Mouse (Mus musculus) small intestine, adult 2 months (tissue): ENCODE measurements at regions not wholly inside any gene's neighbourhood (a gene's known extent, or its start where the extent isn't known, plus 50 kb on each side); places are given as distances from the start of the nearest gene placed in this dataset.

Experiments
- H3K27ac ChIP-seq: fragments of 200-500 bp; 2 replicates; pipeline ENCODE4 v1.5.1; 2012; ENCODE audit warnings: low read depth, low read length, control low read depth, inconsistent platforms; ENCODE audit not compliant: insufficient read depth
- H3K27me3 ChIP-seq: fragments of 200-500 bp; 2 replicates; pipeline ENCODE4 v1.6.1; 2012; ENCODE audit warnings: mild to moderate bottlenecking, moderate library complexity, low read length, inconsistent platforms; ENCODE audit not compliant: control insufficient read depth, insufficient read depth
- H3K36me3 ChIP-seq: fragments of 200-500 bp; 2 replicates; pipeline ENCODE4 v1.6.1; 2012; ENCODE audit warnings: mild to moderate bottlenecking, low read length, control low read depth, inconsistent platforms; ENCODE audit not compliant: control insufficient read depth, insufficient read depth
- H3K4me1 ChIP-seq: fragments of 200-500 bp; 2 replicates; pipeline ENCODE4 v1.6.1; 2012; ENCODE audit warnings: low read length, inconsistent platforms, mixed read lengths; ENCODE audit not compliant: control insufficient read depth, insufficient read depth, insufficient read length
- H3K4me3 ChIP-seq: fragments of 200-500 bp; 2 replicates; pipeline ENCODE4 v1.5.1; 2012; ENCODE audit warnings: low read depth, mild to moderate bottlenecking, control low read depth, inconsistent platforms, low read length, moderate library complexity
- CTCF ChIP-seq: fragments of 200-500 bp; IDR thresholded peaks from 2 replicates; pipeline ENCODE4 v1.5.1; 2012; ENCODE audit warnings: low read depth, mild to moderate bottlenecking, control low read depth, inconsistent platforms, low read length, moderate library complexity, mixed read lengths; ENCODE audit not compliant: insufficient replicate concordance, insufficient read length; ENCODE audit errors: extremely low read depth
- POLR2A ChIP-seq: fragments of 200-500 bp; IDR thresholded peaks from 2 replicates; pipeline ENCODE4 v1.6.1; 2012; ENCODE audit warnings: low read depth, mild to moderate bottlenecking, control low read depth, inconsistent platforms, low read length, moderate library complexity
- WGBS: fragments of 180-500 bp; shearing (Covaris S2); methylation state at CpG from one replicate; pipeline ENCODE4 v1.1.7; 2018; 5-methylcytosine and 5-hydroxymethylcytosine counted together

GRCm38 (mm10) chr17:50407249-50407990 lies 101.8 kb upstream of the Plcl2 start:
- Histone ChIP-seq H3K27ac (no peak overlapping the region), H3K4me3 (no peak overlapping the region), H3K4me1 (no peaks in the 10 kb centered on the region), H3K36me3 (no peaks in the 10 kb centered on the region), H3K27me3 (no peaks in the 10 kb centered on the region)
- WGBS, result 81% methylated on average over 11 of the region's 11 CpGs
- no peak for TF ChIP-seq CTCF
- no peak for TF ChIP-seq POLR2A

DNA sequence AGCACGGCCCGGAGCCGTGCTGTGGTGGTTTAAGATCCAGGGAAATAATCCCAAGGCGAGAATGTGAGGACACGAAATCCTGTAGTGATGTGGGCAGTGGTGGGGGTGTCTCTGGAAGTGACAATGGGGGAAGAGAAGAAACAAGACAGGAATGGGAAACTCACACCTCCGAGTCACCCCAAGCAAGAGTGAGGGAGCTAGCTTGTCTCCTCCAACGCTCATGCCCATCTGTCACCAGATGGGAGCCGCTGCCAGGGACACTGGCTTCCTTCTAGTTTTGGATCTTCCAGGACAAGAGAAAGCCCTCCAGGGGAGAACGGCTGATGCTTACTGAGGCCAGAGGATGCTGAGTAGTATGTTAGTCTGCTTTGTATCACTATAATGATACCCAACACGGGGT lies 100.6 kb upstream of the Plcl2 start:
- no peaks in the 10 kb centered on the region for H3K36me3 ChIP-seq
- no peaks in the 10 kb centered on the region for H3K27me3 ChIP-seq
- H3K4me3 ChIP-seq, result no peak overlapping the region
- TF ChIP-seq CTCF (no peak), POLR2A (no peak)
- WGBS, result 92% methylated on average over 10 of the region's 10 CpGs
- H3K27ac ChIP-seq, result no peak overlapping the region
- H3K4me1 ChIP-seq, result no peaks in the 10 kb centered on the region

DNA sequence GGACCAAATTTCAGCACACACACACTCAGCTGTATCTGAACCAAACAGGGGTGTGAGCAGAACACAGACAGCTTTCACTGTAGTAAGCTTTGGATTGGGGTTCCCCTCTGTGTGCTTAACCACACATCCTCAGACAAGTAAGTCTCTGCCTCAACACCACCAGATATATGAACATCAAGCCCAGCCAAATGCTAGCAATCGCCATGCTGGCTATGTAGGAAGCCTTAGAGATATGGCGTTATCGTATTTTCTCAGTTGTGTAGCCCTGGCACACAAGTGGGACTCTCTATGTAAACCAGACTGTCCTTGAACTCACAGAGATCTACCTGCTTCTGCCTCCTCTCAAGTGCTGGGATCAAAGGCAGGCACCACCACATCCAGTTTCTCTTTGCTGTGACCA lies 99.9 kb upstream of the Plcl2 start:
- H3K36me3 ChIP-seq, result no peaks in the 10 kb centered on the region

DNA sequence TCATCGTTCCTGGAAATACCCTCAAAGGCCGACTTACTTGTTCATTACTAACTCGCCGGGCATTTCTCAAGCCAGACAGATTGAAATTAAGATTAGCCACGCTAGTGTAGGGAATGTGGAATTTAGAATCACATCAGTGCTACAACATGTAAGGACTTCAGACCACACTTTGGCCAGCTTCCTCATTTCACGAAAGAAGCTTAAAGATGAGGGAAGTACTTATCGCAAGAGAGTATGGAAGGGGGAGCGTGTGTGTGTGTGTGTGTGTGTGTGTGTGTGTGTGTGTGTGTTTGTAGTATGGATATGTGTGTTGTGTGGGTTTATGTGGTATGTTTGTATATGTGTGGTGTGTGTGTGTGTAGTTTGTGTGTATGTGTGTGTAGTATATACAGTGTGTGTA lies 99.3 kb upstream of the Plcl2 start:
- peaks cover 6% of the 10 kb centered on the region; the same call in 1 of the 2 replicates for H3K4me1 ChIP-seq
- TF ChIP-seq POLR2A (no peak), CTCF (no peak)
- H3K4me3 ChIP-seq, result no peak overlapping the region
- no peaks in the 10 kb centered on the region for H3K36me3 ChIP-seq
- H3K27me3 ChIP-seq, result no peaks in the 10 kb centered on the region
- WGBS, result 85% methylated on average over 8 of the region's 8 CpGs
- H3K27ac ChIP-seq, result no peak overlapping the region

More for the DNA sequence above, 99.9 kb upstream of the Plcl2 start:
- no peaks in the 10 kb centered on the region for H3K4me1 ChIP-seq
- 98% methylated on average over 3 of the region's 3 CpGs for WGBS
- H3K4me3 ChIP-seq, result no peak overlapping the region
- TF ChIP-seq POLR2A (no peak), CTCF (no peak)
- no peaks in the 10 kb centered on the region for H3K27me3 ChIP-seq
- no peak overlapping the region for H3K27ac ChIP-seq

- no peak overlapping the region for H3K4me3 ChIP-seq
- H3K27ac ChIP-seq, result no peak overlapping the region
- WGBS, result 91% methylated on average over 3 of the region's 3 CpGs
- peaks cover 6% of the 10 kb centered on the region; the same call in 1 of the 2 replicates for H3K4me1 ChIP-seq
- H3K36me3 ChIP-seq, result no peaks in the 10 kb centered on the region
- no peaks in the 10 kb centered on the region for H3K27me3 ChIP-seq
- no peak for TF ChIP-seq CTCF
- no peak for TF ChIP-seq POLR2A
These were observed 98.9 kb upstream of the Plcl2 start for GRCm38 (mm10) chr17:50410296-50410695.

DNA sequence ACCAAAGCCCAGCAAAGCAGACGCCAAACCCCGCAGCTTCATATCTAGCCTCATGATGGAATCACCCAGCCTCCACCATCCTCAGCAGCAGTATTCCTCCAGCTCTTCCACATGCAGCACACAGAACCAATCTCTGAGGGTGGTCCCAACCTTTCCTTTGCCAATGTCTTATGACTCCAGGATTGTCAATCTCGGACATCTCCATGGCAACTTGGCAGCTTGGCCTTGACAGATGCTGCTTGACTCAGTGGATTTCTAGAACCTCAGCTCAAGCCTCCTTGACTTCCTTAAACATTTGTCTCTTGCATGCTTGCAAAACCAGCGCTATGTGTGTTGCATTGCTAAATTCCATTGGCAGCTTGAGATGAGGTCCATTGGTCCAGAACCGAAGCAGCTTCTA lies 96.8 kb upstream of the Plcl2 start:
- no peak overlapping the region for H3K27ac ChIP-seq
- peaks cover 8% of the 10 kb centered on the region; the same call in 1 of the 2 replicates for H3K4me1 ChIP-seq
- WGBS, result 94% methylated on average over 5 of the region's 5 CpGs
- TF ChIP-seq CTCF (no peak), POLR2A (no peak)
- H3K36me3 ChIP-seq, result no peaks in the 10 kb centered on the region
- H3K27me3 ChIP-seq, result no peaks in the 10 kb centered on the region
- H3K4me3 ChIP-seq, result no peak overlapping the region

GRCm38 (mm10) chr17:50413916-50414315 lies 95.3 kb upstream of the Plcl2 start:
- Histone ChIP-seq H3K27me3 (no peaks in the 10 kb centered on the region), H3K27ac (peak overlapping the region; percentile 0; the same call in 1 of the 2 replicates), H3K4me3 (no peak overlapping the region), H3K4me1 (peaks cover 8% of the 10 kb centered on the region; the same call in 1 of the 2 replicates), H3K36me3 (no peaks in the 10 kb centered on the region)
- WGBS, result 28% methylated on average over 5 of the region's 5 CpGs
- no peak for TF ChIP-seq CTCF
